Mouse (Mus musculus): ENCODE measurements at regions not wholly inside any gene's neighbourhood (a gene's known extent, or its start where the extent isn't known, plus 50 kb on each side); places are given as distances from the start of the nearest gene placed in this dataset.
"Not testable (repeated sequence)": the region's sequence is repeated elsewhere in the genome, so short reads cannot be mapped to it uniquely, and the experiment has no call there.

GRCm38 (mm10) chr3:18453986-18454291 is 505.7 kb downstream of the Cypt12 start:
- DNase-seq (ENCODE audit: low spot score) (no peak), ATAC-seq (peak; percentile 45; the same call in 1 of the 2 replicates)
- Histone ChIP-seq H3K4me1 (ENCODE audit: insufficient read depth, low read length) (no peaks in the 10 kb centered on the region), H3K36me3 (ENCODE audit: insufficient read depth, low read length) (no peaks in the 10 kb centered on the region), H3K9ac (replicated peaks; ENCODE audit: low read length) (no peak overlapping the region), H3K27me3 (ENCODE audit: insufficient read depth, low read length) (no peaks in the 10 kb centered on the region), H3K4me2 (ENCODE audit: low read depth, low read length) (no peak overlapping the region), H3K9me3 (ENCODE audit: low read length) (no peaks in the 10 kb centered on the region), H3K4me3 (ENCODE audit: low read length) (no peak overlapping the region), H3K27ac (no peak overlapping the region)
- no peak for TF ChIP-seq CTCF (IDR thresholded peaks at IDR 0.05; ENCODE audit: low read depth)
- WGBS = 26% methylated on average over 2 of the region's 2 CpGs

- not testable (repeated sequence) for H3K27me3 ChIP-seq (ENCODE audit: insufficient read depth, low read length); H3K4me2 ChIP-seq (ENCODE audit: low read depth, low read length); H3K9ac ChIP-seq (replicated peaks; ENCODE audit: low read length); DNase-seq (ENCODE audit: low spot score); H3K4me1 ChIP-seq (ENCODE audit: insufficient read depth, low read length); H3K9me3 ChIP-seq (ENCODE audit: low read length); H3K36me3 ChIP-seq (ENCODE audit: insufficient read depth, low read length); H3K27ac ChIP-seq; ATAC-seq; H3K4me3 ChIP-seq (ENCODE audit: low read length)
- 86% methylated on average over 2 of the region's 4 CpGs for WGBS
Observed at GRCm38 (mm10) chr3:18454558-18455191, 506.5 kb downstream of the Cypt12 start.

GRCm38 (mm10) chr3:18456033-18456690 is 508.0 kb downstream of the Cypt12 start:
- ATAC-seq (no peak), DNase-seq (ENCODE audit: low spot score) (peak; percentile 5)
- no peak overlapping the region for H3K4me2 ChIP-seq (ENCODE audit: low read depth, low read length)
- no peak overlapping the region for H3K4me3 ChIP-seq (ENCODE audit: low read length)
- H3K27ac ChIP-seq = no peak overlapping the region
- H3K9me3 ChIP-seq (ENCODE audit: low read length) = no peaks in the 10 kb centered on the region
- WGBS = 50% methylated on average over 2 of the region's 2 CpGs
- no peaks in the 10 kb centered on the region for H3K4me1 ChIP-seq (ENCODE audit: insufficient read depth, low read length)
- H3K27me3 ChIP-seq (ENCODE audit: insufficient read depth, low read length) = no peaks in the 10 kb centered on the region
- H3K9ac ChIP-seq (replicated peaks; ENCODE audit: low read length) = no peak overlapping the region
- TF ChIP-seq CTCF (IDR thresholded peaks at IDR 0.05; ENCODE audit: low read depth) = no peak
- H3K36me3 ChIP-seq (ENCODE audit: insufficient read depth, low read length) = no peaks in the 10 kb centered on the region

GRCm38 (mm10) chr3:18460267-18460666 is 512.1 kb downstream of the Cypt12 start:
- H3K4me3 ChIP-seq (ENCODE audit: low read length) = no peak overlapping the region
- WGBS = 91% methylated on average over 1 of the region's 1 CpGs
- TF ChIP-seq CTCF (IDR thresholded peaks at IDR 0.05; ENCODE audit: low read depth) = no peak
- H3K27ac ChIP-seq = no peak overlapping the region
- DNase-seq (ENCODE audit: low spot score) (no peak), ATAC-seq (no peak)
- no peaks in the 10 kb centered on the region for H3K4me1 ChIP-seq (ENCODE audit: insufficient read depth, low read length)
- H3K36me3 ChIP-seq (ENCODE audit: insufficient read depth, low read length) = no peaks in the 10 kb centered on the region
- no peaks in the 10 kb centered on the region for H3K27me3 ChIP-seq (ENCODE audit: insufficient read depth, low read length)
- H3K9me3 ChIP-seq (ENCODE audit: low read length) = no peaks in the 10 kb centered on the region
- H3K4me2 ChIP-seq (ENCODE audit: low read depth, low read length) = no peak overlapping the region
- H3K9ac ChIP-seq (replicated peaks; ENCODE audit: low read length) = no peak overlapping the region

GRCm38 (mm10) chr3:18471846-18472245 is 523.6 kb downstream of the Cypt12 start:
- TF ChIP-seq CTCF (IDR thresholded peaks at IDR 0.05; ENCODE audit: low read depth) = no peak
- no peak for DNase-seq (ENCODE audit: low spot score)
- WGBS = 82% methylated on average over 3 of the region's 3 CpGs
- H3K4me2 ChIP-seq (ENCODE audit: low read depth, low read length) = no peak overlapping the region
- no peaks in the 10 kb centered on the region for H3K27me3 ChIP-seq (ENCODE audit: insufficient read depth, low read length)
- no peak overlapping the region for H3K9ac ChIP-seq (replicated peaks; ENCODE audit: low read length)
- ATAC-seq = no peak
- no peaks in the 10 kb centered on the region for H3K36me3 ChIP-seq (ENCODE audit: insufficient read depth, low read length)
- H3K27ac ChIP-seq = no peak overlapping the region
- no peak overlapping the region for H3K4me3 ChIP-seq (ENCODE audit: low read length)
- H3K9me3 ChIP-seq (ENCODE audit: low read length) = no peaks in the 10 kb centered on the region
- H3K4me1 ChIP-seq (ENCODE audit: insufficient read depth, low read length) = no peaks in the 10 kb centered on the region

GRCm38 (mm10) chr3:18479557-18479956 is 531.3 kb downstream of the Cypt12 start:
- H3K4me2 ChIP-seq (ENCODE audit: low read depth, low read length) = no peak overlapping the region
- no peaks in the 10 kb centered on the region for H3K27me3 ChIP-seq (ENCODE audit: insufficient read depth, low read length)
- 70% methylated on average over 2 of the region's 2 CpGs for WGBS
- H3K27ac ChIP-seq = no peak overlapping the region
- TF ChIP-seq CTCF (IDR thresholded peaks at IDR 0.05; ENCODE audit: low read depth) = no peak
- H3K36me3 ChIP-seq (ENCODE audit: insufficient read depth, low read length) = no peaks in the 10 kb centered on the region
- ATAC-seq = no peak
- H3K9ac ChIP-seq (replicated peaks; ENCODE audit: low read length) = no peak overlapping the region
- peak; percentile 5 for DNase-seq (ENCODE audit: low spot score)
- no peak overlapping the region for H3K4me3 ChIP-seq (ENCODE audit: low read length)
- no peaks in the 10 kb centered on the region for H3K9me3 ChIP-seq (ENCODE audit: low read length)
- no peaks in the 10 kb centered on the region for H3K4me1 ChIP-seq (ENCODE audit: insufficient read depth, low read length)

GRCm38 (mm10) chr3:18482006-18482405 is 533.8 kb downstream of the Cypt12 start:
- no peaks in the 10 kb centered on the region for H3K36me3 ChIP-seq (ENCODE audit: insufficient read depth, low read length)
- DNase-seq (ENCODE audit: low spot score) (no peak), ATAC-seq (no peak)
- no peak overlapping the region for H3K9ac ChIP-seq (replicated peaks; ENCODE audit: low read length)
- no peak overlapping the region for H3K4me3 ChIP-seq (ENCODE audit: low read length)
- no peaks in the 10 kb centered on the region for H3K4me1 ChIP-seq (ENCODE audit: insufficient read depth, low read length)
- no peak for TF ChIP-seq CTCF (IDR thresholded peaks at IDR 0.05; ENCODE audit: low read depth)
- H3K4me2 ChIP-seq (ENCODE audit: low read depth, low read length) = no peak overlapping the region
- 84% methylated on average over 2 of the region's 2 CpGs for WGBS
- H3K27me3 ChIP-seq (ENCODE audit: insufficient read depth, low read length) = no peaks in the 10 kb centered on the region
- 0 out of 2 replicates have a peak, but pooled peaks cover 2% of the 10 kb centered on the region for H3K9me3 ChIP-seq (ENCODE audit: low read length)
- H3K27ac ChIP-seq = no peak overlapping the region

All from hindbrain, postnatal 0 days (tissue).